Mouse (Mus musculus): ENCODE results near the gene Mtch1.

DNA sequence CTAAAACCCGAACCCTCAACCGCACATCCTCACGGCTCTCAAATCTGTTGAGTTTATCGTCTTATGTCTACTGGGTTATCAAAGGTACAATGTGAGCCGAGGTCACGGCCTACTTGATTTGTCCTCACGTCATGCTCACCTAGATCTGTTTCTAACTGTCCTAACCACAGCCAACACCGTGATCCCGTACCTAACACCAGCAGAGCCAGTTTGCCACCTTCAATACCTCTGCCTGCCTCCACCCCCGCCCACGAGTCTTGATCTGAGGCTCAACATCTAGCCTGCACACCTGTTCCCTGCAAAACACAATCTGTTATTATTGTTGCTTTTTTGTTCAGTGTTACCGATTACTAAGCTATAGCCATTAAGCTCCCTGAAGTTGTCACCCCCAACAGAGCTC is 2.5 kb downstream of the Mtch1 start:
- TF ChIP-seq CTCF (IDR thresholded peaks at IDR 0.05; ENCODE audit: low read depth), result no peak
- no peak for TF ChIP-seq EP300 (IDR thresholded peaks at IDR 0.05; ENCODE audit: low read depth)
